Mouse (Mus musculus) bone marrow macrophage, adult 2 months (primary cell): ENCODE measurements at regions not wholly inside any gene's neighbourhood (a gene's known extent, or its start where the extent isn't known, plus 50 kb on each side); places are given as distances from the start of the nearest gene placed in this dataset.

Experiments
- CTCF ChIP-seq: IDR thresholded peaks from 2 replicates; pipeline ENCODE4 v1.5.1; 2012; ENCODE audit warnings: low read depth, mild to moderate bottlenecking, low read length, moderate library complexity
- POLR2A ChIP-seq: IDR thresholded peaks from 2 replicates; pipeline ENCODE4 v1.6.1; 2012; ENCODE audit warnings: mild to moderate bottlenecking, low read depth, low read length, borderline replicate concordance

- TF ChIP-seq POLR2A (no peak), CTCF (no peak)
These were observed 89.4 kb upstream of the Armc2 start for GRCm38 (mm10) chr10:42107437-42108293.
